Mouse (Mus musculus): ENCODE data around the gene Faap20. TPM values are rescaled to one million over a fixed set of nuclear protein-coding genes. Genes with fewer than 3 reads are reported as not detected.
A peak's percentile ranks its signal among the peaks of the same experiment; 100 is the strongest.

The Faap20 gene
- total RNA-seq (2021) = 10 to 100 TPM; 40.3 to 57.3 TPM
- polyA plus RNA-seq (2012; rRNA removed) = 106 and 127 TPM in 2 replicates
- long read RNA-seq, transcript Faap20-210 (4 exons, 1,076 nt) = major isoform, 42 of 70 reads
- long read RNA-seq, transcript Faap20-201 (3 exons, 1,479 nt) = minor isoform, 24 of 70 reads
- long read RNA-seq, partial matches to known transcripts = 0 of 70 reads
- long read RNA-seq, other reads (novel, unspliced or antisense) = 2 of 70 reads

DNA sequence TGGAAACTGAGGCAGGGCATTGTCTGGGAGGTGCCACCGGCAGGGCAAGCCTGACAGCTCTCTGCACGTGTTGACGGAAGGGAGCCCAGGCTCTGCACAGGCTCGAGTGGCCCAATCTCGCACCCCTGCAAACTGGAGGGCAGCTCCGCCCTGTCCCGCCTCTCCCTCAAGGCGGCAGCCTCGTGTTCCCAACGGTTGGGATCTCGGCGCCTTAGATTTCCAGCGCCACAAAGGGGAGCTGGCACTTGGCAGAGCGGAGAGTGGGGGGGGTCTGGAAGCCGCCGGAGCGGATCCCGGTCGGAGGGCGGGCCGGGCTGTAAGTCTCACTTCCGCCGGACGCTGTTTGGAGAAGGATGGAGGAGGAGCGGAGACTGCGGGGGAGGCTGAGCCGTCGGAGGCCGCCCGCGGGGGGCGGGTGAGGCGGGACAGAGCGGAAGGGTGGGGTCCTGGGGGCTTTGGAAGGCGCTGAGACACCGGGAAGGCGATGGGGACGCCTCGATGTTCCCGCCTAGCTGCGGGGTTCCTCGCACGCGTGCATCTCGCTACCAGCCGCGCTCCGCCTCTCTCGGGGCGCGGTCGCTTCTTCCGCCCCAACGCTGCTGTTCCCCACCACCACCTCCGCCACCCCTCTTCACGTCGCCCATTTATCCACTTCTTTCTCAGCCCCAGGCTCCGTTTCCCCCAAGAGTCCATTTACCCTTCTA, at the start of gene Faap20:
Faap20 (plus strand) TSS at position 155 of the 704 bp plus-strand sequence.
- DNase-seq = peak; percentile 94

DNA sequence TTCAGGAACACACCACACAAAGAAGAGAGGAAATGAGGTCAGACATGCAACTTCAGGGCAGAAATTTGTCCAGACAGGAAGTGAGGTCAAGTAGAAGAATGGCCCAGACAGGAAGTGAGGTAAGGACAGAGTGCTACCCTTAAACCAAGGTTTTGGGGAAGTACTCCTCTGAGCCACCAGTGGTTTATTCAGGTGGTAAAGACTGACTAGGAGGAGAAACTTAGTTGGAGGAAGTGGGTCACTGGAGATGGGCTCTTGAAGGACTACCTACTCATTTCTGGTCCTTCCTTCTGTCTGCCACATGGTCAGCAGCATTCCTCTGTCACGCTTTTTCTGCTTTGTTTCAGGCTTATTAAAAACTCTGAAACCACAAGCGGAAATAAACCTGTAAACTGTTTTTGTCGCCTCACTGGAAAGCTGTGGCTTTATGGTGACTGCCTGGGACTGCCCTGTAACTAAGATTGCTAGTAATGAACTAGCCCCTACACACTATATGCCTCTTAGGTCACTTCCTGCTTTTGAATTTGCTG, 48.7 kb upstream of the Faap20 start:
- DNase-seq = no peak

- peak; percentile 57 for DNase-seq
These were observed 47.8 kb upstream of the Faap20 start for GRCm38 (mm10) chr4:155201764-155202163.

GRCm38 (mm10) chr4:155205919-155206318, 43.7 kb upstream of the Faap20 start:
- DNase-seq = peak; percentile 62

GRCm38 (mm10) chr4:155206498-155206897, 43.1 kb upstream of the Faap20 start:
- DNase-seq = no peak

DNA sequence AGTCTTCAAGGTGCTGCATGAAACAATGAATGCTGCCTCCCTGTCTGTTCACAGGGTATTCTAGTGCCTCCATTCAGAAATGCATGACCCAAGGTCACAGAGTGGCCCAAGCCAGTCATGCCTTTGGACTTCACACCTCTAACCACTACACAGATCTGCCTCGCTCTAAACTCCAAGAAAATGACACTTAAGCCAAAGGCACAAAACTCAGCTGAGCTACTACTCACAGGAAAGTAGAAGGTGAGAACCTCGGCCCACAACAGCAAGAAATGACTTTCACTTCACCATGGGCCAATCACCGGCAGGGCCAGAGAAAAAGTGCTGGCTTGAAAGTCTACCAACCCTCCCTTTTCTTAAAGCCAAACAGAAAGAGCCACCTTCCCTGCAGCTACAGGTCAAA, 41.8 kb upstream of the Faap20 start:
- no peak for DNase-seq

DNA sequence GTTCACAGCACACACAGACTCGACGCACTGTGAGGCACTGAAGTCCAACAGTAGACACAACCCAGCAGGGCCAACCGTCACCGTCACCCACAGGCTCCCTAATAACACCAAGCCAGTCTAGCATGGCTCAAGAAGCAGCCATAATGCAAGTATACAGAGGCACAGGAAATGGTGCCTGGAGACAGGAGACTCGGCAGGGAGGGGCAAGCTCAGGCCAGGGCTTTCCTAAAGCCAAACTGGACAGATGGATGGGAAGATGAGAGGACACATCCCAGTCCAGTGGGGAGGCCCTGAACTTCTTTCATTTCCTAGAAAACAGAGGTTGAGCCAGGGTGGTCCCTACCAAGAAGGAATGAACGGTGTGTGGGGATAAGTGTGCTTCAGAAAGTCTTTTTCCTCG, 41.0 kb upstream of the Faap20 start:
- no peak for DNase-seq

- DNase-seq = no peak
These were observed 40.5 kb upstream of the Faap20 start for GRCm38 (mm10) chr4:155209079-155209478.

DNA sequence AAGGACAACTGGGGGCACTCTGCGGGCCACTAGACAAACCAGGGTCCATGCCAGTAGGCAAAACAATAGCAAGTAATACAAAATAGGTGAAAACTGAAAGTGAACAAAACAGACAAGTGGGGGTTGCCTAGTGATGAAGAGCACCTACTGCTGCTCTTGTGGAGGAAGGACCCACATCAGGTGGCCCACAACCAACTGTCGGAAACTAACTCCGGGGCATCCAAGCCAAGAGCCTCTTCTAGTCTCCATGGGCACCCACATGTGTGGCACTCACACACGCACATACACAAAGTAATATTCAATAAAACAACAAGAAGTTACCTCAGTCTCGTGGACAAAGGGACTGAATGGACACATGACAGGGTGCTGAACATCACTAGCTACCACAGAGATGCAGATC, 40.1 kb upstream of the Faap20 start:
- DNase-seq = no peak

DNA sequence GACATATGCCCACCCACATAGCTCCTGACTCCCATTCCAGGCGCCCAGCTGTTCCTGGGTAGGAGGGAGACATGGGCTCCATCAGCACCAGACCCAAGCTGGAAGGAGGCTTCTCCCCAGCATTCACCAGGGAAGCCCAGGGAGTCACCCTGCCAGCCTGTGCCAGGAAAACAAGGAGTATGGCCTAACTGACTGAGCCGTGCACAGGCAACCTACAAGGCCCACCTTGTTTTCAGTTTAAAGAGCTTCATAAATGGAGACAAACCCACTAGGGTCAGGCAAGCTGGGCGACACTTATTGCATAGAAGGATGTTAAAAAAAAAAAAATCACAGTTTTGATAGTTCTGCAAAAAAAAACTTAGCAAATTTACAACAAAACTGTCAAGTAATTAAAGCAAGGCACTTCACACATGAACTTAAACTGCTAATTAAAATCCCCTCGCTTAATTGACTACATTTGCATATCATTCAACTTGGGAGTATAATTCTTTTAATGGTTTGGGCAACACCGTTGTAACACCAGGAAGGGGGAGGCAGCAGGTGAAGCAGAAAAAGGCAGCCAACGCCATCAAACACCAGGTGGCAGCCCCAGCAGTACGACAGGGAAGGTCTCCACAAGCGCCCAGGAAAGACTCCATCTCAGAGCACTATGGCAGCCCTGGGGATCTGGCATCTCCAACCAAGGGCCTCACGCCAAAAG, 36.4 kb upstream of the Faap20 start:
- no peak for DNase-seq

- DNase-seq = no peak
These were observed 35.9 kb upstream of the Faap20 start for GRCm38 (mm10) chr4:155213752-155214054.

GRCm38 (mm10) chr4:155214188-155214587, 35.4 kb upstream of the Faap20 start:
- DNase-seq = no peak

GRCm38 (mm10) chr4:155214793-155215192, 34.8 kb upstream of the Faap20 start:
- no peak for DNase-seq

DNA sequence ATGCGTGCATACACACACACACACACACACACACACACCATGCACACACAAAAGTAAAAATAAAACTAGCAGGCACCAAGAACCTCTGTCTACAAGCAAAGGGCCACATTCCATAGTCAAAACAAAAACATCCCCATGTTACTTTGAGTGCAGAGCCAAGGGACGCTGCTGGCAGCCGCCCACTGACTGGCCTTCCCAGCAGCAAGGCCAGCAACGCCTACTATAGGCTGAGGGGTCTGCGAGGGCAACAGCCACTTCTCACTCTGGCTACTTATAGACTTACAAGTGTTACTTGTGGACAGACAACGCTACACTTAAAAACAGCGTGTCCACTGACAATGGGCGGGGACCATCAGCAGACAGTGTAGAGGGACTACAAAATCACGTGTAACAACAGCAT, 34.4 kb upstream of the Faap20 start:
- DNase-seq = no peak

- DNase-seq = peak; percentile 77
These were observed 33.6 kb upstream of the Faap20 start for GRCm38 (mm10) chr4:155215773-155216630.

- peak; percentile 77 for DNase-seq
These were observed 32.1 kb upstream of the Faap20 start for GRCm38 (mm10) chr4:155217241-155218103.

DNA sequence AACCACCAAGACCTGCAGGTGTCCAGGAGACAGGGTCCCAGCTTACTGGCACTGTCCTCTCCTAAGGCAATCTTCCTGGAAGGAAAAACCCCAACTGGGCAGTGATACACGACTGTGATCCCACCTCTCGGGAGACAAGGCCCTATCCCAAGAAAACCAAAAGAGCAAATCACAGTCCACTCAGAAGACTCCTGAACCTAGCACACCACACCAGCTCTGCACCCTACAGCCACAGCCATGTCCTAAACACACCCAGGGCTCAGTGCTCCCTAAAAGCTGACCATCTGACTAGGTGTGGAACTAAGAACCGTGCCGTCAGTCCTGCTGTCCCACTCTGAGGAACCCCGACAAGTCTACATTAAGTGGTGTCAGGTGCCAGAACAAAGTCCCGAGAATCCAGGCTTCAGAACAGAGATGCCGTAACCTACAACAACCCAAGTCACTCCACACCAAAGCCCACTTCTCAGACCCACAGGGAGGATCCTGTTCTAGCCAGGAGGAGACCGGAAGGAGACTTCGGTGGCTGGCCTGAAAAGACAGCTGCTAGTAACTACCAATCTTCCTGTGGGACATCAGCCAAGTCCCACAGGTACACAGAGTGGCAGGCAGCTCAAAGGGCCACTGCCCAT, 31.4 kb upstream of the Faap20 start:
- no peak for DNase-seq

GRCm38 (mm10) chr4:155219271-155220212, 30.1 kb upstream of the Faap20 start:
- no peak for DNase-seq
